Mouse (Mus musculus) gastrocnemius, postnatal 36 days (tissue): ENCODE results near the gene Rhoj. TPM values are rescaled to one million over a fixed set of nuclear protein-coding genes. Genes with fewer than 3 reads are reported as not detected.
"Not testable (repeated sequence)": the region's sequence is repeated elsewhere in the genome, so short reads cannot be mapped to it uniquely, and the experiment has no call there.

ENCODE experiments used
- DNase-seq, 2 experiments: peaks; one replicate each; pipeline ENCODE4 v3.0.0; 2022
- intact Hi-C: fragments of 180-260 bp; cut with DNase I; formaldehyde crosslinking; loops from one replicate; pipeline ENCODE4 v1.15.1; 2025
- total RNA-seq, 2 experiments: library from RNA; stranded (reverse); gene quantifications; 2 replicates each; pipeline ENCODE4 v1.2.3; 2021

Gene Rhoj
- total RNA-seq, 2 experiments from 2014 or later: 13.2 to 17.6 TPM

DNA sequence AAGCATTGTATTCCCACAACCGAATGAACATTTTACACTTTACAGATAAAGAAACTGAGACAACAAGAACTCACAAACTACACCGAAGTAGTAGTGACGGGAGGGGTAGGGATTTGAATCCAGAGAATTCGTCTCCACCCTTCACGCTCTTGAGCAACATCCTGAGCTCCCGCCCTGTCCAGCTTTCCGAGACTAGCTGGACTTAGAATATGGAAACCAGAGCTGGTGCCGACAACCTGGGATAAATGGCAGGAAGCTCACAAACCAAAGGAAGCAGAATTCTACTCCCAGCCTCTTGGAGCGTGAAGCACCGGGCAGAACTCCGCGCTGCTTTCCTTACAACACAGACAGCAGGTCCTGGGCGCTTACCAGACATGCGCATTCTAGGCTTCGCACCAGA is 79.7 kb downstream of the Rhoj start:
- DNase-seq: peak in 1 of 2 experiments; percentile 33
- intact Hi-C loops: loop anchor here (5.0 kb wide), 2 partner anchors 106 to 1056 kb away; no protein-coding TSS in a partner anchor

DNA sequence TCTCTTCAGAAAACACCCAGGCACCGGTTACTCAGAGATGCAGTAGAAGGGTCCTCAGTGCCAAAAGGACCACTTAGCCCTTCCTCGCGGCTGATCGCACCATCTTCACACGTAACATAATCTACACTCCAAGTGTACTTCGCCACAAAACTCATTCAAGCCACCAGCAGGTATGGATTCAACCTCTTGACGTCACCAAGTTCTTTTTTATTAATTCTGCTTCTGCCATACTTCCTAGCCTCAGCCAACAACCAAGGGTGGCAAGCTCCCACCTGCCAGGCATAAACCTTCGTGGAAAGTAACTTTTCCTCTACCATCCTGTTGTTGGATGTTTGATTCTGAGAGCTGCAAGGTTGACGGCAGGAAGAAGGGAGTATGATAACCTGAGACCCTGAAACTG is 80.4 kb downstream of the Rhoj start:
- intact Hi-C loops: loop anchor here (5.0 kb wide), 2 partner anchors 106 to 1056 kb away; no protein-coding TSS in a partner anchor
- no peak for DNase-seq

GRCm38 (mm10) chr12:75389308-75390135 is 81.4 kb downstream of the Rhoj start:
- intact Hi-C loops: loop anchor here (5.0 kb wide), 2 partner anchors 107 to 1057 kb away; no protein-coding TSS in a partner anchor
- no peak for DNase-seq

- no peak for DNase-seq
Measured at GRCm38 (mm10) chr12:75391526-75391925, 83.4 kb downstream of the Rhoj start.

GRCm38 (mm10) chr12:75394011-75394773 is 86.1 kb downstream of the Rhoj start:
- intact Hi-C loops: no loop called here

More at GRCm38 (mm10) chr12:75391526-75391925, 83.4 kb downstream of the Rhoj start:
- intact Hi-C loops: no loop called here

GRCm38 (mm10) chr12:75396616-75397015 is 88.5 kb downstream of the Rhoj start:
- no peak for DNase-seq
- intact Hi-C loops: no loop called here

More at GRCm38 (mm10) chr12:75394011-75394773, 86.1 kb downstream of the Rhoj start:
- no peak for DNase-seq

GRCm38 (mm10) chr12:75397077-75397476 is 89.0 kb downstream of the Rhoj start:
- DNase-seq: no peak
- intact Hi-C loops: no loop called here

GRCm38 (mm10) chr12:75412964-75413363 is 104.8 kb downstream of the Rhoj start:
- intact Hi-C loops: no loop called here
- DNase-seq: no peak

DNA sequence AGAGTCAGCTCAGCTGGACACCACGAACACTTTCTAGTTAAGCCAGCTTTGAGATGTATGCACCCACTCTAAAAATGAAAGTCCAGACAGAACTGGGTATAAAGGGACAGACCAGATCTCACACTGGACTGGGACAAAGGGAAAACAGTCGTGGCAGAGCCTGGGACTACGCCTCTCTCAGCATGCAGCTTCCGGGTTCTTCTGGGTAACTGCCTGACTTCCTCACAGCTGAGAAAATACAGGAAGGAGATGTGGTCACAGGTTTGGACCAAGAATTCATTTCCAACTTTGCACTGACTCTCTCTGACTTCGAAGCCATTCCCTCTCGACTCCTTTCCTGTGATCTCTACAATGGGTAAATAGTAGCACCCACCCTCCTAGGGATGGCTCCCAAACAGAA is 106.9 kb downstream of the Rhoj start:
- DNase-seq: no peak
- intact Hi-C loops: no loop called here

- intact Hi-C loops: no loop called here
- DNase-seq: no peak
Measured at GRCm38 (mm10) chr12:75416681-75417080, 108.6 kb downstream of the Rhoj start, which contains the start of gene Gphb5. TSS of gene Gphb5 (minus strand) at chr12:75416781.

GRCm38 (mm10) chr12:75424359-75424758 is 116.2 kb downstream of the Rhoj start:
- no peak for DNase-seq
- intact Hi-C loops: no loop called here

GRCm38 (mm10) chr12:75424817-75425216 is 116.7 kb downstream of the Rhoj start:
- DNase-seq: no peak
- intact Hi-C loops: no loop called here

- intact Hi-C loops: no loop called here
- DNase-seq: no peak
Measured at GRCm38 (mm10) chr12:75425882-75426281, 117.8 kb downstream of the Rhoj start.

DNA sequence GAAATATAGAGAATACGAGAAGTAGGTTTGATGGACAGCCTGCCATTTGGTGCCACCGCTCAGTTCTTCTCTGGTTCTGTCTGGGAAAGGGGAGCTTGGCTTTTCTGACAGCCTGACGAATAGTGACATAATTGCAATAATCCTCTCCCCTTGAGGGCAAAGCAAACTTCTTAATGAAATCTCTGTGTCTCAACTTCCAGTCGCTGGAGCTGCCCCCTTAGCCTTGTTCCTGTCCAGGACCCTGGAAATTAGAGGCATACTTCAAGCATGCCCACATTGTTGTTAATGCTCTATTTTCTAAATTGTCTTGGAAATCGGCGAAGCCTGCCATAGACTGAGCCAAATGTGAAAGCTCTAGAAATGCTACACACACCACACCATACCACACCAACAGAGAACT is 120.6 kb downstream of the Rhoj start:
- intact Hi-C loops: no loop called here
- no peak for DNase-seq

GRCm38 (mm10) chr12:75429685-75430396 is 121.7 kb downstream of the Rhoj start:
- intact Hi-C loops: no loop called here
- DNase-seq: no peak

DNA sequence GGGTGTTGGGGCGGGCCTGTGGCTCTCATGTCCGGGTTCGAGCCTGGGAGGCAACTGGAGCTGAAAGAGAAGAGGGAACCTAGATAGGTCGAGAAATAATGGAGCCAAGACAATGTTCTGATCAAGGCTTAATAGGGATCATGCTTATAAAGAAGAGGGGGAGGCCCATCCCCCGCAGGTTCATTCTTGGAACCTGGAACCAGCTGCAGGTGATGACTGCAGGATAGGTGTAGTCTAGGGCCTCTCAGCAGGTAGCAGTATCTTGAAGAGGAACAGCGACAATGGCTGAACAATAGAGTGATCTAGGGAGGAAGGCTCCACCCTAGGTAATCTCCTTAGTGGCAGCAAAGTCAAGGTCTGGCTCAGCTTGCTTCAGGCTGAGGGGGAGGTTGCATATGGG is 124.3 kb downstream of the Rhoj start:
- intact Hi-C loops, DNase-seq: not testable (repeated sequence)

GRCm38 (mm10) chr12:75446245-75446644 is 138.1 kb downstream of the Rhoj start:
- intact Hi-C loops: loop anchor here (5.0 kb wide), 1 partner anchor 164 kb away; no protein-coding TSS in a partner anchor
- no peak for DNase-seq

DNA sequence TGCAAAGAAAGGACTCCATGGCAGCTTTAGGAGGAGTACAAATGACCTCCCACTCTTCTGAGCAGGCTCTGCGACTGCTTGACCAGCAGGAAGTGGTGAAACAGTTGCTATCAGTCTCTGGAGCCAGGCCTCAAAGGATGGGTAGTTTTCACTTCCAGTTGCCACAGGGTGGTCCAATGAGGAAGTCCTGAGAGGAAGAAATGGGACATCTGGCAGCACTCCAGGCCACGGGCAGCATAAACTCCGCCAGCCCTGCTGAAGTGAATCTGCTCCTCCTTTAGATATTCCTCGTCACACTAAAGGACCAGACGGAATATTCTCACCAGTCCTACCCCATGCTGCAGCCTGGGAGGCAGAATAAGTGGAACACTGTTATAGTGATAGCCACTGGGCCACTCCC is 140.8 kb downstream of the Rhoj start:
- intact Hi-C loops: loop anchor here (5.0 kb wide), 1 partner anchor 167 kb away; no protein-coding TSS in a partner anchor

GRCm38 (mm10) chr12:75449475-75449966 is 141.4 kb downstream of the Rhoj start:
- DNase-seq: no peak
- intact Hi-C loops: loop anchor here (5.0 kb wide), 1 partner anchor 167 kb away; no protein-coding TSS in a partner anchor

More for the DNA sequence above, 140.8 kb downstream of the Rhoj start:
- peak; percentile 33 to 34 for DNase-seq

- intact Hi-C loops: no loop called here
- no peak for DNase-seq
Measured at GRCm38 (mm10) chr12:75450011-75450410, 141.9 kb downstream of the Rhoj start.
